Mouse (Mus musculus): ENCODE results near the gene Stard13.

Gene Stard13

DNA sequence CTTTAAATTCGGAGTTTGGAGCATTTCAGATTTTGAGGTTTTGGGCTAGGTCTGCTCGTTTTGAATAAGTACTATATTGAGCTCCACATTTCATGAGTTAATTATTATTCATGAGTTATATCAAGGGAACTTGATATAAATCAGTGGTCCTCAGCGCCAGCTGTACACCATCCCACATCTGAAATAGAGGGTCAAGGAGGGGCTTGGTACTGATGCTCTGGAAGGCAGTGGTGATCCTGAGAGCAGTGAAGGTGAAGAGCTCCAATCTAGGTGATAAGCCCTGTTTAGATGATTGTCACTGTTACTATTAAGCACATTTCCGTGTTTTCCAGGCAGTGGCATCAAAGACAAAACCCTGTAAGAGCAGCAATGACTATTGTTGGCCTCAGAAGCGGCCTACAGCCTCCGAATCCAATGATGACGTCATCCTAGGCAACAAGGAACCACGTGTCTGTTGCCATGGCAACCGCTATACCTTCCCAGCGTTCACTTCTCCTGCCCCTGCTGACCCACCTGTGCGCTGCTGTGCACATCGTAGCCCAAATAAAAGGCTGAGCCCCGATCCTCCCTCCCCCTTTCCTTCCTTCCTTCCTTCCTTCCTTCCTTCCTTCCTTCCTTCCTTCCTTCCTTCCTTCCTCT lies 5.2 kb downstream of the Stard13 start:
- no peak for ATAC-seq (ENCODE audit: low TSS enrichment)

DNA sequence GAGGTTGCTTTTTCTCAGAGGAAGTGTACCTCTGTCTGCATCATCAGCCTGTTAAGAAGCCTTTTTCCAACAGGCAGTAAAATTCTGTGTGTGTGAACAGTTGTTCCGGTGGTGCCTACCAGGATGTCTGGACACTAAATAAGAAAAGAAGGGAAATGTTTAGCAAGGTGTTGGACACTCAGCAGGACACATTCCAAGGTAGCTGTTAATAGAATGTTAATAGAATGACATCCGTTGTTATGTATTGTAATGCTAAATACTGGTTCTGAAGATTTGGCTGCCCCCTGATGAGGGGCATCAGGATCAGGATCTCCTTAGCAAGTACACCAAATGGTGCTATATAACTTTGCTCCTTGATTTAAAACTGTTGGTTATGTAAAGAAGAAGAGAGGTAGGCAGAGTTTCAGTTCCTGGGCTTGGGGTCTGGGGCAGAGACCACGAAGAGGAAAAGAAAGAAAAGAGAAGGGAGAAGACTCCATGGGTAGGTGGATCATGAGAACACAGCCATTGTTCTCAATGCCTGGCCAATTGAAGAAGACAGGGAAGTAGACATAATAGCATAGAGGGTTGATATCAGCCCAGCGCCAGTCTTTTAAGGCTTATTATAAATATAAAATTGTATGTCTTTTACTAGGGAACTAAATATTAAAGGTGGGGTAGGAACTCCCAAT lies 9.8 kb downstream of the Stard13 start:
- ATAC-seq (ENCODE audit: low TSS enrichment): no peak

DNA sequence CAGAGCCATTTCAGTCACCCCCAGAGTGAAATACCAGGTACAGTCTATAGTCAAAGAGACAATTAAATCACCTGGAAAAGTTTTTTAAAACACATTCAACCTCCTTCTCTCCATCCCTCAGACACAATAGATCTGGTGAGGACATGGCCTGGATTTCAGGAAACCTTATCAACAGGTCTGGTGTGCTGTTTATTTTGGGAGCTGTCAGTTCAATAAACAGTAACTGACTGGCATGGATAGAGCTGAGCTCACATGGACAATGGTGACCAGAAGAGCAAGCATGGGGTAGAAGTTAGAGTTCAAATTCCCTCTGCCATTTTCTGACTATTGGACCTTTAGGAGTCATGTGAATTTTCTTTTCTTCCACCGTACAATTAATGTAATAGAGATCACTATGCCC lies 10.8 kb downstream of the Stard13 start:
- no peak for ATAC-seq (ENCODE audit: low TSS enrichment)

DNA sequence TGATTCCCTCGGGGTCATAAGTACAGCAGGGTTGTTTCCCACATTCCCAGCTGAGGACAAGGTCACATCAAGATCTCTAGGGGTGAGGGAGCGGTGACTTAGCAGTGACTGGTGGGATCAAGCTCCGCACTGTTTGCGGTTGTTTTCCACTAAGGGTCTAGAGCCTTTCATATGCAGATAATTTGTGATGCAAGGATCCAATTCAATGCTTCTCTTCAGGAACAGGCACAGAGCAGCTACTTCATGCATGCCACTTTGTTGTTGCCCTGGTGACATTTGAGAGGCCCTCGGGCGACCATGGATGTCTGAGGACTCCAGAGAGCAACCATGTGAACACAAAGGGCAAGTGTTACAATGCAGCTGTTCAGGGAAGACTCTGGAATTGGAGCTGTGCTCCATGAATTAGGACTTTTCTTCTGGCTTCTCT lies 14.9 kb downstream of the Stard13 start:
- no peak for ATAC-seq (ENCODE audit: low TSS enrichment)

DNA sequence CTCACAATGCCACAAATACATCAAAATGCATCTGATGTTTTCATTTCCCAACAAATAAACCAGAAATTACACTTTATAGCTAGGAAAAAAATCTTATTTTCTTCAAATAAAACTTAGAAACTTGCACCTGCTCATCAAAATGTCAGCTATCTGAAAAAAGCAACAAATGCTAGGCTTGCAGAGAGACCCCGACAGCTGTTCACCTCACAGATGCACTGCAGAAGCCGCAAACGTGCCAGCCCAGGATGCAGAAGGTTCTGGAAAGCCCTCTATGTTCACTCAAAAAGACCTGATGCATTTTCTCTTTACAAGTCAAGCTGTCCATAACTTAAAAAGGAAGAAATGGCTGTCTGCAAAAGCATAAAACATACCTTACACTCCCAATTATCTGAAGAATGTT lies 20.5 kb downstream of the Stard13 start:
- no peak for ATAC-seq (ENCODE audit: low TSS enrichment)

DNA sequence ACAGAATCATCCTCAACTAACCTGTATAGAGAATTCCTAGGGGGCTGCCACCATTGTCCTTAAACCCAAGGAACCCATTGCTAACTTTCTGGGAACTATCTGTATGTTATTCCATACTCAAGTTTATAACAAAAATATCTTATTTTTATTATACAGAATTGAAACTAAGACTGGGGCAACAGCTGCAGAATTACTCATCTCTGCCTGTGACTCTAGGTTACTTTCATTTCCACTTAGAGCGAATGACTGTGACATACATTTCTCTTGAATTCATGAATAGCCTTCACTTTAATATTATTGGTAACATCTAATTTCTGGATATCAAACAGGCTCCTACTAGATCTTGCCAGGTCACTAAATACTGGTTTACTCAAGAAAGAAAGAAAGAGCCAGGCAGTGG lies 22.8 kb downstream of the Stard13 start:
- no peak for ATAC-seq (ENCODE audit: low TSS enrichment)

DNA sequence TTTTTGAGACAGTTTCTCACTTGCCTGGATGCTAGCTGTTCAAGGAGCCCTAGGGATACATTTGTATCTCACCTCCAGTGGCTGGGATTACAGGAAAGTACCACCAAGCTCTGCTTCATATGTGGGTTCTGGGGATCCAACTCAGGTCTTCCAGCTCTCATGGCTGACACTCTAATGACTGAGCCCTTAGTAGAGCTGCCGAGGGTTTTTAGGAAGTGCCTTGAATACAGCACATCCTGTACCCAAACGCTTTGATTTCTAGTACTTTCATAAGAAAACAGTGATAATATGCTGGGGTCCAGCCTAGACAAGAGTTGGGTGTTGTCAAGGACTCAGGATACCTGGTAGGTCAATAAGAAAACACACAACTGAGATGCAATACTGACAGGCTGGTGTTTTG lies 23.6 kb downstream of the Stard13 start:
- no peak for ATAC-seq (ENCODE audit: low TSS enrichment)

DNA sequence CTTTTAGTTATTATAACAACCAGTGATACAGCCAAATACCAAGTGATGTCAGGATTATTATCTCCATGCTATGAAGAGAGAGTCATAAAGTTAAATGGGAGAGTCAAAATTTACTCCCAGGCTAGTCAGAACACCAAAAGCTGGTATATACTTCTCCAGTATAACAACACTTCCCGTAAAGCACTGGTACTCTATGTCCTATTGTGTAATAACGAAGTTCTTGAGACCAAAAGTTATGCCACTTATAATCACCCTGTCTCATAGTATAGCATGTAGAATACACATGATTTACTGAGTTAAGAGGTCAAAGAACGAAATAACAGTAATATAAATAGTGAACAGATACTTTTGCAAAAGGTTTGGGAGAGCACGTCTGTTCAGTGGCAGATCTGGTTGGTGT lies 28.6 kb downstream of the Stard13 start:
- ATAC-seq (ENCODE audit: low TSS enrichment): no peak

DNA sequence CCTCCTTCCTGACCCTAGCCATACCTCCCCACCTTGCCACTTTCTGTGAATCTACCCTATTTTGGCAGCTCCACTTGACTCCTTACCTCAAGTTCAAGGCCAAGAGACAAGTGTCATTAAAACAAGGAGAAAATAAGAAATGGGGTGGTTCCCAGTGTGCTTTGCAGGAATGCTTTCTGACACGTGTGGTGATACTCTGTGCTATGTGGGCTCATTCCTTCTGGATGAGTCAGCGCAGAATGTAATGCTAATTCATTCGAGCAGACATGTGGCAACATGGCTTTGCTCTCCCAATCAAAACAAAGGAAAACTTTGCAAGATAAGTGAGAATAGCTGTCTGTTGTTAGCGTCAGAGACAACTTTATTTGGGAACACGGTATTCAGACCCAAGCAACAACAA lies 30.7 kb downstream of the Stard13 start:
- ATAC-seq (ENCODE audit: low TSS enrichment): 0 out of 2 replicates have a peak, but pooled peaks have one; percentile 47

DNA sequence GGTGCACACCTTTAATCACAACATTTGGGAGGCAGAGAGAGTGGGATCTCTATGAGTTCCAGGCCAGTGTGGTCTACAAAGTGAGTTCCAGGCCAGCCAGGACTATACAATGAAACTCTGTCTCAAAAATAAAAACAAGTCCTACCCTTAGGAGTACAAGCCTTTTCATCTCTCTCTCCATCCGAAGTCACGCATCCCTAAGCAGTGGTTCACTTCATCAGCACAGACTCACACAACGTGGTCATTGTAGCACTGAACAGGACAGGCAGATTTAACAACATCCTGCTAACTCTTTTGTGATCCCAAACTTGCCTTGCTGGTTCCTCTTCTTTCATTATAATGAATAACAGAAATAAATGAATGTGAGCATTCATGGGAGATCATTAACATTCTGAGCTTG lies 32.4 kb downstream of the Stard13 start:
- no peak for ATAC-seq (ENCODE audit: low TSS enrichment)

DNA sequence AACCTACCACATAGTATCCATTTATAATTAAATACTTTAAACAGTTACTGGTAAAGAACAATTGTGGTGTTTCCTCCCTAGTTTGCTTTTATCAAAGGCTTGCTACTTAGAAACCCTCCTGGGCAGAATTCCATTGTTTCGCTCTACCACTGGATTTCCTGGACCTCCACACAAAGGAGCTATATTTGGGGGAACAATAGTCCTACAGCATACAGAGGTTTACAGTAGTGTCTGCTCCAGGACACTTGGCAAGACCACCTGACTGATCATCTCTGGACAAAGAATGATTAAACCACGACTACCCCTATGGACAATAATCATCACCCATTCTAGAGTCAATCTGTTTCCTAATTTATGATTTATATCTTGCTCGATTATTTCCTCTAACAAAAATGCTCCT lies 34.4 kb downstream of the Stard13 start:
- ATAC-seq (ENCODE audit: low TSS enrichment): no peak

DNA sequence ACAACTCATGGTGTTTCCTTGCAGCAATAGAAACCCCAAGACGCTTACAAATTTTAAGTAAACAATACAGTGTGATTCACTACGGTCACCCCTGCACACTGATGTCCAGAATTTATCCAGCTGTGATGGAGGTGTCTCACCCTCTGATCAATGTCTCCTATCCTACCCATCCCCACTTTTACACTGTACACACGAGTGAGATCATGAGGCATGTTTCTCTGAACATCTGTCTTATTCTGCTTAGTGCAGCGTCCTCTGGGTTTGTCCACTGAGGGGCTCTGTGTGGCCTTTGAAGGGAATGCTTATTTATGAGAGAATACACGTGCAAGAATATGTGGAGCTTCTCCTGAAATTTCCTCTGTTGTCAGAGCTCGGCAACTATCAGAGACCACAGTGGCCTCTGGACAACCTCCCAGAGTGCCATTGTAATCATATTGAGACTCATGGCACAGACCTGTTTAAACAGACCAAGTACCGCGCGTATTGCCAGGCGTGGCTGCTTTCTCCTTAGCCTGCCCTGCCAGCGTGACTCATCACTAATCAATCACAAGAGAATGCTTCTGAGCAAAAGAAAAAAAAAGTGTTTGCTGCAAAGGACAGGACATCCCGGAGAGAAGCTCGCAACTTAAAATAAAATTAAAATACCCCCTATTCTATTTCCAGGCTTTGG lies 36.9 kb downstream of the Stard13 start:
- no peak for ATAC-seq (ENCODE audit: low TSS enrichment)

DNA sequence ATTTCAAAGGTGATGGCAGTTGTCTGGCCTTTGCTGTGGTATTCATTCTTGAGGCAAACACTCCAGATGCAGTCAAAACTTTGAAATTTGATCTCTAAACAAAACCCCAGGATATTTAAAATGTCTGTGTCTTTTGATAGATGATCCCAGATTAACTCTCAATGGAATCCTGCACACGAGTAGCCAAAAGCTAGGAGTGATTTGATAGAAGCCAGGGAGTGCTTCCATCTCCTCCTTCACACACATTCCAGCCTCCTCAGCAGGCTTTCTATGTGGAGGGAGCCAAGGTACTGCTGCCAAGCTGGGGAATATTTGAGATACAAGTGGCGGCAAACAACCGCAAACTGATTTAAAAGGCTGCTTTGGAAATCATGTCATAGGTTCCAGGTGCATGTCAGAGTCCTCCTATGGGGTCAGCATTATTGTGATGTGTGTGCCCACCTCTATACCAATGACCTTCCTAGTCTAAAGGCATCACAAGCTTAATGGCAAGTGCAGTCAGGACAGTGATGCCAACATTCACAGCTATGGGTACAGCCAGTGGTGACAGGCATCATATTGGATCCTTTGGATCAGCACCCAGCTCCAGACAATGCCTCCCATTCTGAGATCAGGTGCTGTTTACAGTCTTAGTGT lies 39.6 kb downstream of the Stard13 start:
- ATAC-seq (ENCODE audit: low TSS enrichment): no peak

DNA sequence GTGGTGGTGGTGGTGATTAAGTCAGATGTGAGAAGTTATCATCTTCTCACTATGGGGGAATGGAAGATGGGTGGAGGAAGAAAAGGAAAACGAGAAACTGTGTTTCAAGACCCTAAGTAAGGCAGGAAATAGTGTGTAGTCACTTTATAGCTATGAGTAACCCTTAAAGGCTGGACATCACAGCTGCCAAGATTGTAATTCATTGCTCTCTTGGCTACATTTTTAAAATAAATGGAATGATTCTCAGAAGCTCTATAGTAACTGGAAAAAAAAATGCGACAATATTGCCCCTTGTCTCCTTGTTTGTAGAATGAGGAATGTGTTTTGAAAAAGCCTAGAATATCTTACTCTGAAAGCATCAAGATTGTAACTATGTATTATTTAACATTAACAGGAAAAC lies 41.4 kb downstream of the Stard13 start:
- ATAC-seq (ENCODE audit: low TSS enrichment): no peak

DNA sequence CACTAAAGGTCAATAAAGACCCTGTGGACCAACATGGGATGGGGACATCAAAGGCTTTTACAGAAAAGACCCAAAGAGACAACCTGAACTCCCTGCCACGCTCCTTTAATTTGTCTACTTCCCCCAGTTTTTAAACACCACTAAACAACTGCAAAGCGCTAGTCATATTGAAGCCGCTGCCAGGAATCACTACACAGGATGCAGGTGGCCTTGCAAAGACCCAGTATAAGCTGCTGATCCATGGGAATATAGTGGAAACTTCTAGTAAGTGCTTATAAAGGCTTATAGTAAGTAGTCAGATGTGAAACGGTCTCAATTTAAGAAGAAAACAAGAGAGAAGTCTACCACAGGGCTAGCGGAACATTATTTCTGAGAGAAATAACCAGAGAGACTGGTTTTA lies 42.9 kb downstream of the Stard13 start:
- no peak for ATAC-seq (ENCODE audit: low TSS enrichment)

DNA sequence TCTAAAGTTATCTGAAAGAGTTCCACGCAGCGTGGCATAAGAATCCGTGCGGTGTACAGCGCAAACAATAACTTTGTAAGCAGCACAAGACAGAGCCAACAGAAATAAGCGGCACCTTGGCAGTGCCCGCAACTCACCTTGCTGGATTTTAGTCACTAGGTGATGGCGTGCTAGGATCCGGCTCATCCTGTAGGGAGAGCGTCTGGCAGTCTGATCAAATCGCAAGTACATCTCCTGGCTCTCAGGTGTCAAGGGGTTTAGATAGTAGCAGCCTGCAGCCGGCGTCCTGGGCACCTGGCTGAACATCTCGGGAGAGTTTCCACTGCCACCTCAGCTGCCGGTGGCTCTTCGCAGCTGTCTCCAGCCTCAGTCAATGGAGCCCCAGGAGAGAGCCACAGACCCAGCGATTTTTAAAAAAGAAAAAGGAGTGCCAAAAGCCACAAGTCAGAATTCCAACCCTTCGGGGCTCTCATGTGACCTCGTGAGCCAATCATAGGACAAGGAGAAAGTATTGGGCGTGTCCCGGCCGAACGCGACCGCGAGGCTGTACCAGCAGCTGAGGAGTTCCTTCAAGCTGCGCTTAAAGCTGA lies 43.8 kb downstream of the Stard13 start:
- ATAC-seq (ENCODE audit: low TSS enrichment): peak; percentile 93

DNA sequence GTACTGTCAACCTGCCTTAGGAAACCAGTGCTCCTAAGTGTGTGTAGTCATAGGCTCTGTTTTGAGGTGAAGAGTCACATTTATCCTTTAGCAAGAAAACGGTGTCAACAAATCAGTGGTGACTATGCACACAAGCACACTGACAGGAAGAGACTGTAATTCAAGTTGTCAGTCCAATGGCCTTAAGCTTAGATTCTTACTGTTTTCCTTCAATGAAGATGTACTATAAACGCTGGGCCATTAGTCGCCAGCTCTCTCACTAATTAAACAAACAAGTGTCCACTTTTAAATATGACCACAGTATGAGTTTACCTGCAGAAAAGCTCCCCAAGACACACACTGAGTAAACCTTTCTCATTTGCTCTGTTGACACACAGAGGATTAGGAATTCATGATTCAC lies 44.3 kb downstream of the Stard13 start:
- ATAC-seq (ENCODE audit: low TSS enrichment): no peak

DNA sequence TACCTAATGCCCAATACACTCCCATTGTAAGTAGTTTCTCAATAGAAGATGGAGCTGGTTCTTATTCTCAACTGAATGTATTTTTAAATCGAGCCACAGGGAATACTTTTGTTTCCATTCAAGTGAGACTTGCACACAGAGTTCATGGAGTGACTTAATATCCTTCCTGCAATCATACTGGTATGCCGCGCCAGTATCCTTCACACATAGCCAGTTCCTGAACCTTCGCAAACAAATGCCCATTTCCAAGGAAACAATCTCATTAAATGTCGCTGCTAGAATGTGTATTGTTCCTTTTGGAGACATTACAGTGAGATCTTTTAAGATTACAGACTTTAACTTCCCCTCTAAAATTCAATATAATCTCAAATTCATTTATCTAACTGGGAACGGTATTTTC lies 45.0 kb downstream of the Stard13 start:
- no peak for ATAC-seq (ENCODE audit: low TSS enrichment)

DNA sequence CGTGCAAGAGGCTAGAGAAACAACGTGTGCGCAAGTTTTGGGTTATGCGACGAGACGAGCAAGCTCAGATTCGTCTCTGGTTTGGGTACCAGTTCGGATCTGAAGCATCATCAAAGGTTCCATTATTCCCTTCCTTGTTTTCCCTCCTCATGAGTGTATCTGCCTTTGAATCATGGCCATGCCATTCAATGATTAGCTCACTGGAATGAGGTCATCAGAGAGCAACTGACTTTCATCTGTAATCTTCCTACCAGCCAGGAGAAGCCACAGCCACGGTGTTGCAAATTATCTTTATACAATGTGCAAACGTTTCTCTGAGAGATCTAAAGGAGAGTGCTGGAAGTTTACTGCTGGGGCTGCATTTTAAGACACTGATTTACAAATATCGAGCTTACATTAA lies 46.3 kb downstream of the Stard13 start:
- no peak for ATAC-seq (ENCODE audit: low TSS enrichment)

DNA sequence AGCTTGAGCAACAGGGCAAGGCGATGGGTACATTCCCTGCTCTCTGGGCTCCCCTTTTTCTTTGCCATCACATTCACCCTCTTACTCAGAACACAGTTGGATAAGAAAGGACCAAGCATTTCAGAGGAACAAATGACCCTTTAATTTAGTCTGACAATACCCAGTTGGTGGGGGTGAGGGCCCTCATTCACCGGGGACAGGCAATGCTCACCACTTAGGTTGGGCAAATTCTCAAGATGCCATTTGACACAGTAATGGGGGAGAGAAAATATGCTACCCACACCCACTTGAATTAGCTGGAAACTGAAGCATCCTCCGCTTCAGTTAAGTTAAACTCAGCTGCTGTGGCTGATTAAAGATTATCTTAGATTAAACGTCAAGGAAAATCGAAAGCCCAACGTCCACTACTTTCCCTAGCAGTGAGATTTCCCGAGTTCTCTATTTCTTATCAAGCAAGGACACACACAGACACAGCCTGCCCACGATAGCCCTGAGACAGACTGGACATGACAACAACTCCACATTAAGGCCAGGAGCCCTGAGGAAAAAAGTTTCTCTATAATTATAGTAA lies 48.3 kb downstream of the Stard13 start:
- no peak for ATAC-seq (ENCODE audit: low TSS enrichment)

DNA sequence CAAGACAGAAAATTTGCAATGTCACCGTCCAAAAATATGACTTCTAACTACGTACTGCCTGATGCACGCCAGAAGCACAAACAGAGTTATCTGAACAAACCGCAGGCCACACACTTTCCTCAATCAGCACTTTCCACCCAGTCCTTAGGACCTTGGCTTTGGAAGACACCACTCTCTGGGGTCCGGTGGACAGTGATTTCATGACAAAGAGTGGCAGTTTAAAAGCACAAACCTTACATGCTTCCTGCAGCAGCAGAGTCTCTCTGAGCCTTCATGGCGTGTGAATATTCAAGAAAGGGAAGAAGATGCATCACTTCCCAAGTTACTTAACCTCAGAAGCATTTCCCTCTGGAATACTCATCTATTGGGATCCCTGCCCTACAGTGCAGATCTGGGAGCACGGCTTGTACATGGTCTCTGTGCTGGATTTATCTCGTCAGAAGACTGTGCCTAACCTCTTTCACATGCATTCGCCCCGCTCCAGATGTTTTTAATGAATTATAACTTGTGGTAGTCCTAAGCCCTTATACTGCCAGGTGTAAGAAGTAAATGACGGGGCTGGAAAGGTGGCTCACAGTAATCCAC lies 49.9 kb downstream of the Stard13 start:
- ATAC-seq (ENCODE audit: low TSS enrichment): no peak

DNA sequence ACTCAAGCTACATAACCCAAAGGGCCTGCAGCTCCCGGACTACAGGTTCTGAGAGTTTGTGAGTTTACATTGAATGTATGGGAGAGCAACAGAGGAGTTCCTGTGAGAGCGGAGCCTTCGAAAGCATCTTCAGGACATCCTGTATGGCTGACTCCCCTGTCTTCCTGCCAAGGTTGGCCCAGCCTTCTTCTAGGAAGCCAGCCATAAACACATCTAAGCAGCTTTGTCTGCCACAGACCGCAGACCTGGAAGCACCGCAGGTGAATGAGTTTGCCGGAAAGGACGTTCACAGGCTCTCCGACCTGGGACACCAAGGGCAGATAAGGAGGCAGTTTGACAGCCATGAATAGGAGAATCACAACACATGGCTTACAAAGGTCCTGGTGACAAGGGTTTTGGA lies 52.3 kb downstream of the Stard13 start:
- no peak for ATAC-seq (ENCODE audit: low TSS enrichment)
